Mouse (Mus musculus) forebrain, embryonic 11.5 days (tissue): ENCODE measurements around the gene Igf2bp2. TPM values are rescaled to one million over a fixed set of nuclear protein-coding genes. Genes with fewer than 3 reads are reported as not detected.

ENCODE experiments used
- ATAC-seq: fragments of 200-750 bp; cut with Nextera tagmentation; replicated peaks from 2 replicates; pipeline ENCODE4 v1.8.0; 2017; ENCODE audit warnings: moderate TSS enrichment; ENCODE audit not compliant: low FRiP score
- DNase-seq: peaks from one replicate; pipeline ENCODE4 v3.0.0-alpha.2; 2017; ENCODE audit warnings: low spot score
- H3K27ac ChIP-seq: fragments of 300-500 bp; sonication (generic); 2 replicates; pipeline ENCODE4 v1.5.1; 2014; ENCODE audit warnings: low read depth, low read length
- H3K27me3 ChIP-seq: fragments of 300-500 bp; sonication (generic); 2 replicates; pipeline ENCODE4 v1.6.1; 2014; ENCODE audit warnings: mild to moderate bottlenecking, low read length, mixed read lengths; ENCODE audit not compliant: control insufficient read depth, insufficient read depth
- H3K36me3 ChIP-seq: fragments of 300-500 bp; sonication (generic); 2 replicates; pipeline ENCODE4 v1.6.1; 2014; ENCODE audit warnings: mild to moderate bottlenecking, low read length, moderate library complexity, mixed read lengths; ENCODE audit not compliant: control insufficient read depth, insufficient read depth
- H3K4me1 ChIP-seq: fragments of 300-500 bp; sonication (generic); replicated peaks from 2 replicates; pipeline ENCODE4 v1.6.1; 2014; ENCODE audit warnings: low read length, mixed read lengths; ENCODE audit not compliant: control insufficient read depth, insufficient read depth
- H3K4me2 ChIP-seq: fragments of 300-500 bp; sonication (generic); 2 replicates; pipeline ENCODE4 v1.6.1; 2014; ENCODE audit warnings: low read depth, mild to moderate bottlenecking, low read length, moderate library complexity, mixed read lengths; ENCODE audit not compliant: severe bottlenecking
- H3K4me3 ChIP-seq: fragments of 300-500 bp; sonication (generic); 2 replicates; pipeline ENCODE4 v1.5.1; 2014; ENCODE audit warnings: low read depth, low read length
- H3K9ac ChIP-seq: fragments of 300-500 bp; sonication (generic); 2 replicates; pipeline ENCODE4 v1.6.1; 2014; ENCODE audit warnings: low read length
- H3K9me3 ChIP-seq: fragments of 300-500 bp; sonication (generic); 2 replicates; pipeline ENCODE4 v1.6.1; 2016; ENCODE audit warnings: low read length, mixed read lengths; ENCODE audit not compliant: control insufficient read depth
- WGBS: fragments of 180-500 bp; shearing (Covaris S2); extraction: QIAGEN DNeasy Blood & Tissue Kit; methylation state at CpG from one replicate; pipeline ENCODE4 v1.1.7; 2014; 5-methylcytosine and 5-hydroxymethylcytosine counted together
- polyA plus RNA-seq: library from polyadenylated mRNA; unstranded; fragments of >200 nt; fragmentation: Nextera tagmentation; extraction: Ambion mirVana; gene quantifications from 2 replicates; pipeline ENCODE4 v1.2.1, GENCODE M21; 2014

Gene Igf2bp2
- 155 and 169 TPM in 2 replicates for polyA plus RNA-seq

GRCm38 (mm10) chr16:22162512-22163455, at the start of gene Igf2bp2:
Gene Igf2bp2, minus strand, starts transcription at chr16:22163299.
- Histone ChIP-seq H3K4me1 (peaks cover 4% of the 10 kb centered on the region; the same call in 1 of the 2 replicates), H3K27ac (peak within 1 kb of the TSS; percentile 88), H3K9ac (peak within 1 kb of the TSS; percentile 99), H3K36me3 (no peaks in the 10 kb centered on the region), H3K27me3 (no peaks in the 10 kb centered on the region), H3K4me3 (peak within 1 kb of the TSS; percentile 97), H3K9me3 (no peaks in the 10 kb centered on the region), H3K4me2 (peak within 1 kb of the TSS; percentile 83)
- WGBS, result under 1% methylated on average over 113 of the region's 131 CpGs
- DNase-seq (peak; percentile 90), ATAC-seq (peak; percentile 81)

- ATAC-seq, result no peak
- Histone ChIP-seq H3K9ac (no peak overlapping the region), H3K36me3 (no peaks in the 10 kb centered on the region), H3K4me3 (no peak overlapping the region), H3K27ac (no peak overlapping the region), H3K27me3 (no peaks in the 10 kb centered on the region), H3K4me1 (no peaks in the 10 kb centered on the region), H3K4me2 (no peak overlapping the region), H3K9me3 (no peaks in the 10 kb centered on the region)
- no peak for DNase-seq
- WGBS, result 82% methylated on average over 1 of the region's 1 CpGs
These were observed 40.4 kb upstream of the Igf2bp2 start for GRCm38 (mm10) chr16:22203501-22203900.

GRCm38 (mm10) chr16:22201858-22202257, 38.8 kb upstream of the Igf2bp2 start:
- no peak for ATAC-seq
- Histone ChIP-seq H3K27me3 (no peaks in the 10 kb centered on the region), H3K9ac (no peak overlapping the region), H3K9me3 (no peaks in the 10 kb centered on the region), H3K4me3 (no peak overlapping the region), H3K27ac (no peak overlapping the region), H3K4me1 (no peaks in the 10 kb centered on the region), H3K4me2 (no peak overlapping the region), H3K36me3 (no peaks in the 10 kb centered on the region)
- DNase-seq, result no peak
- 73% methylated on average over 3 of the region's 3 CpGs for WGBS

GRCm38 (mm10) chr16:22200476-22200875, 37.4 kb upstream of the Igf2bp2 start:
- H3K9me3 ChIP-seq, result no peaks in the 10 kb centered on the region
- H3K4me1 ChIP-seq, result no peaks in the 10 kb centered on the region
- ATAC-seq (no peak), DNase-seq (no peak)
- no peak overlapping the region for H3K4me3 ChIP-seq
- H3K36me3 ChIP-seq, result no peaks in the 10 kb centered on the region
- no peaks in the 10 kb centered on the region for H3K27me3 ChIP-seq
- H3K9ac ChIP-seq, result no peak overlapping the region
- no peak overlapping the region for H3K27ac ChIP-seq
- 41% methylated on average over 1 of the region's 1 CpGs for WGBS
- no peak overlapping the region for H3K4me2 ChIP-seq

- H3K4me1 ChIP-seq, result no peaks in the 10 kb centered on the region
- no peak overlapping the region for H3K4me3 ChIP-seq
- H3K36me3 ChIP-seq, result no peaks in the 10 kb centered on the region
- no peaks in the 10 kb centered on the region for H3K27me3 ChIP-seq
- no peaks in the 10 kb centered on the region for H3K9me3 ChIP-seq
- H3K27ac ChIP-seq, result no peak overlapping the region
- H3K4me2 ChIP-seq, result no peak overlapping the region
- H3K9ac ChIP-seq, result no peak overlapping the region
- no peak for ATAC-seq
- 83% methylated on average over 12 of the region's 12 CpGs for WGBS
- no peak for DNase-seq
These were observed 24.3 kb upstream of the Igf2bp2 start for GRCm38 (mm10) chr16:22187366-22187765.

GRCm38 (mm10) chr16:22185411-22185810, 22.3 kb upstream of the Igf2bp2 start:
- no peak for ATAC-seq
- 89% methylated on average over 3 of the region's 3 CpGs for WGBS
- no peak overlapping the region for H3K27ac ChIP-seq

GRCm38 (mm10) chr16:22184113-22184512, 21.0 kb upstream of the Igf2bp2 start:
- ATAC-seq (no peak), DNase-seq (no peak)
- no peaks in the 10 kb centered on the region for H3K4me1 ChIP-seq
- WGBS, result 98% methylated on average over 5 of the region's 5 CpGs
- no peaks in the 10 kb centered on the region for H3K9me3 ChIP-seq
- H3K4me3 ChIP-seq, result no peak overlapping the region
- H3K27ac ChIP-seq, result no peak overlapping the region
- H3K36me3 ChIP-seq, result no peaks in the 10 kb centered on the region
- H3K27me3 ChIP-seq, result no peaks in the 10 kb centered on the region
- H3K4me2 ChIP-seq, result no peak overlapping the region
- no peak overlapping the region for H3K9ac ChIP-seq

More at GRCm38 (mm10) chr16:22185411-22185810, 22.3 kb upstream of the Igf2bp2 start:
- Histone ChIP-seq H3K4me3 (no peak overlapping the region), H3K9me3 (no peaks in the 10 kb centered on the region), H3K36me3 (no peaks in the 10 kb centered on the region), H3K9ac (no peak overlapping the region), H3K27me3 (no peaks in the 10 kb centered on the region), H3K4me2 (no peak overlapping the region), H3K4me1 (no peaks in the 10 kb centered on the region)
- DNase-seq, result no peak

- H3K4me3 ChIP-seq, result no peak overlapping the region
- no peak overlapping the region for H3K9ac ChIP-seq
- DNase-seq (no peak), ATAC-seq (no peak)
- 87% methylated on average over 4 of the region's 4 CpGs for WGBS
- H3K27ac ChIP-seq, result no peak overlapping the region
- no peaks in the 10 kb centered on the region for H3K9me3 ChIP-seq
- H3K4me1 ChIP-seq, result no peaks in the 10 kb centered on the region
- H3K27me3 ChIP-seq, result no peaks in the 10 kb centered on the region
- H3K36me3 ChIP-seq, result no peaks in the 10 kb centered on the region
- H3K4me2 ChIP-seq, result no peak overlapping the region
These were observed 19.2 kb upstream of the Igf2bp2 start for GRCm38 (mm10) chr16:22182286-22182685.
